Mouse (Mus musculus) lung, postnatal 0 days (tissue): ENCODE data around the gene Pacrg. TPM values are rescaled to one million over a fixed set of nuclear protein-coding genes. Genes with fewer than 3 reads are reported as not detected.

Experiments used
- ATAC-seq: fragments of 200-750 bp; cut with Nextera tagmentation; 2 replicates; pipeline ENCODE4 v1.8.0; 2017; ENCODE audit warnings: moderate library complexity
- DNase-seq: peaks from one replicate; pipeline ENCODE4 v3.0.0-alpha.2; 2016; ENCODE audit warnings: low spot score
- H3K27ac ChIP-seq: fragments of 300-500 bp; sonication (generic); 2 replicates; pipeline ENCODE4 v1.5.1; 2014; ENCODE audit warnings: antibody characterized with exemption, mild to moderate bottlenecking, low read length, mixed read lengths
- H3K27me3 ChIP-seq: fragments of 300-500 bp; sonication (generic); replicated peaks from 2 replicates; pipeline ENCODE4 v1.6.1; 2014; ENCODE audit warnings: low read length, mixed read lengths; ENCODE audit not compliant: insufficient read depth
- H3K36me3 ChIP-seq: fragments of 300-500 bp; sonication (generic); 2 replicates; pipeline ENCODE4 v1.6.1; 2014; ENCODE audit warnings: low read length, mixed read lengths; ENCODE audit not compliant: insufficient read depth
- H3K4me1 ChIP-seq: fragments of 300-500 bp; sonication (generic); 2 replicates; pipeline ENCODE4 v1.6.1; 2014; ENCODE audit warnings: antibody characterized with exemption, low read depth, low read length, mixed read lengths; ENCODE audit not compliant: insufficient read depth
- H3K4me2 ChIP-seq: fragments of 300-500 bp; sonication (generic); replicated peaks from 2 replicates; pipeline ENCODE4 v1.6.1; 2014; ENCODE audit warnings: low read depth, mild to moderate bottlenecking, low read length, moderate library complexity, mixed read lengths
- H3K4me3 ChIP-seq: fragments of 300-500 bp; sonication (generic); 2 replicates; pipeline ENCODE4 v1.5.1; 2014; ENCODE audit warnings: low read depth, low read length
- H3K9ac ChIP-seq: fragments of 300-500 bp; sonication (generic); replicated peaks from 2 replicates; pipeline ENCODE4 v1.6.1; 2014; ENCODE audit warnings: low read depth, mild to moderate bottlenecking
- H3K9me3 ChIP-seq: fragments of 300-500 bp; sonication (generic); 2 replicates; pipeline ENCODE4 v1.6.1; 2016; ENCODE audit warnings: low read length, mixed read lengths
- CTCF ChIP-seq: IDR thresholded peaks from 2 replicates; pipeline ENCODE4 v1.5.1; 2016; ENCODE audit warnings: antibody characterized with exemption, mild to moderate bottlenecking
- EP300 ChIP-seq: IDR thresholded peaks from 2 replicates; pipeline ENCODE4 v1.6.1; 2016; ENCODE audit warnings: antibody characterized with exemption, mild to moderate bottlenecking, control low read depth
- WGBS: fragments of 180-500 bp; shearing (Covaris S2); extraction: QIAGEN DNeasy Blood & Tissue Kit; methylation state at CpG from one replicate; pipeline ENCODE4 v1.1.7; 2014; 5-methylcytosine and 5-hydroxymethylcytosine counted together
- polyA plus RNA-seq: library from polyadenylated mRNA; unstranded; fragments of >200 nt; fragmentation: Nextera tagmentation; extraction: Ambion mirVana; gene quantifications from 2 replicates; pipeline ENCODE4 v1.2.1, GENCODE M21; 2015

Gene Pacrg
- polyA plus RNA-seq, 1 experiment from 2014 or later, result 6.7 TPM

GRCm38 (mm10) chr17:10402064-10402640, 438.0 kb downstream of the Pacrg start:
- H3K4me2 ChIP-seq, result no peak overlapping the region
- no peak for TF ChIP-seq EP300
- no peak for TF ChIP-seq CTCF
- no peaks in the 10 kb centered on the region for H3K9me3 ChIP-seq
- no peak overlapping the region for H3K27ac ChIP-seq
- no peaks in the 10 kb centered on the region for H3K36me3 ChIP-seq
- no peaks in the 10 kb centered on the region for H3K27me3 ChIP-seq
- 87% methylated on average over 12 of the region's 12 CpGs for WGBS
- no peak overlapping the region for H3K4me3 ChIP-seq
- no peak for ATAC-seq
- H3K4me1 ChIP-seq, result peaks cover 3% of the 10 kb centered on the region
- no peak overlapping the region for H3K9ac ChIP-seq
- DNase-seq, result no peak

DNA sequence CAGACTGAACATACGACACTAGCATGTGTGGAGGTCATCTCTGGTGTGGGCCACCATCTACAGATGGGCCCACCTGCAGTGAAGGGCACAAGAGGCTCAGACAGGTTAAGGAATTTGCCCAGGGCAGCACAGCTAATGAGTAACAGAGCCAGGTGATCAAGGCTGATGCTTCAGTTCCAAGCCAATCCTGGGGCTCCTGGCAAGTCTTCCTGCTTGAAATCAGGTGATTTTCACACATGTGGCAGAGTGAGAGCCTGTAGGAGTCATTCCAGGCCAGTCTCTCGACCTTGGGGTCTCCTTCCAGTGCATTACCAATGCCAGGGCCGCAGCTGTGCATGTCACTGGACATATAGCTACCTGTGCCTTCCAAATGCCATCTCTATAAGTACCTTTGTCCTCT, 438.6 kb downstream of the Pacrg start:
- no peak overlapping the region for H3K4me3 ChIP-seq
- H3K36me3 ChIP-seq, result no peaks in the 10 kb centered on the region
- no peak overlapping the region for H3K4me2 ChIP-seq
- no peak for ATAC-seq
- DNase-seq, result no peak
- no peak overlapping the region for H3K9ac ChIP-seq
- 78% methylated on average over 3 of the region's 3 CpGs for WGBS
- TF ChIP-seq EP300, result no peak
- no peak for TF ChIP-seq CTCF
- H3K4me1 ChIP-seq, result peaks cover 6% of the 10 kb centered on the region
- H3K9me3 ChIP-seq, result no peaks in the 10 kb centered on the region
- H3K27me3 ChIP-seq, result no peaks in the 10 kb centered on the region
- H3K27ac ChIP-seq, result no peak overlapping the region

DNA sequence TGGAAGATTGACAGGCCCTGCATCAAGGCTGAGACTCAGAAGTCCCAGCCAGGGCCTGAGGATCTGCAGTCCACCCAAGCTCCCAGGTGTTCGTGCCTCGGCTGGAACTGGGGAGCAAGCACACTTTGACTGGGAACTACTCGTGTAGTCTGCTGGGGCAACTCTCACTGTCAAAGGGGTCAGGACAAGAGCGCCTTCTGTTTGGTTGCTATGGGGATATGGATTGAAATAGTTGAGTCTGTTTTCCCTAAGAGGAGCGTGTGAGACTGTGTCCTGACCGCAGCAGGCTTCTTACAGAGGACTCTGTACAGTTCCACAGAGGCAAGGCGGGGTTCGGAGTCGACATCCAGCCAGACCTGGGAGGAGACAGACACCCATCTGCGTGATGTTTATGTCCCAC, 440.4 kb downstream of the Pacrg start:
- no peak for DNase-seq

DNA sequence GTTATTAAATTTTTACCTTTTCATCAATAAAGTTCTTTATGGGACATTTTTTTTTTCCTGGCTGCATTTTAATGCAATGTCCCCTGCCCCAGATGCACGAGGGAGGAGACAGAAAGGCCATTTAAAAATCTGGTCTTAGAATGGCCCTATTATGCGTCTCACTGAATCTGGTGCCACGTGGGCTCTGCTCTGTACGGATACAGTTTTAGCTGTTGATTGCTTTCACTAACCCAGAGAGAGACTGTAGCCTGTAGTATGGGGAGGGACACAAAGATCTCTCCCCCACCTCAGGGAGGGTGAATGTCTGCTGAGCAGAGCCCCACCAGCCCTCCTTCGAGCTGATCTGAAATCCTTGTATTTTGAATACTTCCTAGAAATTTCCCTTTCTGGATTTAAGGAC, 441.2 kb downstream of the Pacrg start:
- DNase-seq, result no peak
- Histone ChIP-seq H3K4me1 (peaks cover 6% of the 10 kb centered on the region), H3K9ac (no peak overlapping the region), H3K36me3 (no peaks in the 10 kb centered on the region), H3K9me3 (no peaks in the 10 kb centered on the region), H3K27me3 (no peaks in the 10 kb centered on the region), H3K4me3 (no peak overlapping the region), H3K4me2 (no peak overlapping the region), H3K27ac (0 out of 2 replicates have a peak overlapping the region, but pooled peaks have one; percentile 33)
- WGBS, result 79% methylated on average over 5 of the region's 5 CpGs
- no peak for TF ChIP-seq CTCF
- no peak for TF ChIP-seq EP300
- ATAC-seq, result no peak

More for the DNA sequence above, 440.4 kb downstream of the Pacrg start:
- ATAC-seq, result no peak
- Histone ChIP-seq H3K4me3 (no peak overlapping the region), H3K27ac (no peak overlapping the region), H3K9me3 (no peaks in the 10 kb centered on the region), H3K36me3 (no peaks in the 10 kb centered on the region), H3K9ac (no peak overlapping the region), H3K27me3 (no peaks in the 10 kb centered on the region), H3K4me1 (peaks cover 6% of the 10 kb centered on the region), H3K4me2 (no peak overlapping the region)
- TF ChIP-seq EP300 (no peak), CTCF (no peak)
- WGBS, result 57% methylated on average over 10 of the region's 10 CpGs

GRCm38 (mm10) chr17:10397924-10398627, 442.0 kb downstream of the Pacrg start:
- Histone ChIP-seq H3K9ac (no peak overlapping the region), H3K27me3 (no peaks in the 10 kb centered on the region), H3K9me3 (no peaks in the 10 kb centered on the region), H3K27ac (peak overlapping the region; percentile 33), H3K36me3 (no peaks in the 10 kb centered on the region), H3K4me1 (peaks cover 6% of the 10 kb centered on the region), H3K4me3 (no peak overlapping the region), H3K4me2 (no peak overlapping the region)
- ATAC-seq (peak; percentile 88), DNase-seq (peak; percentile 55)
- TF ChIP-seq CTCF (no peak), EP300 (0 out of 2 replicates have a peak, but pooled peaks have one; percentile 17)
- 54% methylated on average over 10 of the region's 10 CpGs for WGBS

DNA sequence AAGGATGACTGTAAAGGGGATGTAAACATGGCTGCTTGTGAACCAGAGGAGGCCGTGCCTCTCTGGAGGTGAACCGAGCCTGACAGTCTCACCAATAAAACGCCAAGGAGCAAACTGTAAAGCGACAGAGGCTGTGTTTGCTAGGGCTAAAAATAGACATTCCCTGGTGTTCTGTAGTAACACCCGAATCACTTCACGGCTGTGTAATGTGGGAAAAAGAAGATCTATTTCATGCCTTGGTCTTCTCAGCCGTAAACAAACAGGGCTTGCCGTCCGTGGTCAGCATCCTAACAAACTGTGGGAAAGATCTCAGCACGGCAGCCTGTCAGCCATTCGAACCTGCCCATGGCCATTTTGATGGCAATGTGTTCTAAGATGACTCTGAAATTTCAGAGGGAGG, 442.8 kb downstream of the Pacrg start:
- Histone ChIP-seq H3K27me3 (no peaks in the 10 kb centered on the region), H3K4me2 (no peak overlapping the region), H3K36me3 (no peaks in the 10 kb centered on the region), H3K9me3 (no peaks in the 10 kb centered on the region), H3K9ac (no peak overlapping the region), H3K4me1 (peaks cover 6% of the 10 kb centered on the region), H3K27ac (no peak overlapping the region), H3K4me3 (no peak overlapping the region)
- 38% methylated on average over 11 of the region's 11 CpGs for WGBS
- TF ChIP-seq CTCF, result no peak
- no peak for TF ChIP-seq EP300
- DNase-seq (no peak), ATAC-seq (no peak)
